Mouse (Mus musculus) embryonic stem cell, embryonic (primary cell): Measurements from ENCODE around the gene Snx6.
"Not testable (repeated sequence)": the region's sequence is repeated elsewhere in the genome, so short reads cannot be mapped to it uniquely, and the experiment has no call there.

Experiments used
- CTCF ChIA-PET, 4 experiments: fragments of 300-600 bp in 2 of 4; fragments of 350-600 bp in 2 of 4; sonication (Branson Sonifier 250); formaldehyde crosslinking; loops; one replicate each; lab custom pipeline; 2022; ENCODE audit warnings: inconsistent platforms in 2 of 4; lab: Charles Lee
- POLR2A ChIA-PET, 4 experiments: fragments of 300-600 bp in 2 of 4; fragments of 350-600 bp in 2 of 4; sonication (Branson Sonifier 250); formaldehyde crosslinking; loops; one replicate each; lab custom pipeline; 2022; ENCODE audit warnings: antibody characterized with exemption in 4 of 4, inconsistent platforms in 1 of 4; lab: Charles Lee

Snx6 gene

GRCm38 (mm10) chr12:54819181-54819935 lies 23.9 kb upstream of the Snx6 start:
- ChIA-PET CTCF (interaction anchor here in 2 of 4 experiments (1.3 to 1.4 kb wide), 2 partner anchors 11 to 12 kb away, joined by 3 to 4 read pairs; no protein-coding TSS in a partner anchor), POLR2A (interaction anchor here in 3 of 4 experiments (0.7 to 1.9 kb wide), 9 partner anchors 12 to 167 kb away, joined by 3 to 4 read pairs (median 3); partner anchors contain the start of genes Cfl2 (in 2 of the 3) and Gm20403 (in 1 of the 3))

- ChIA-PET CTCF (no interaction called here), POLR2A (no interaction called here)
Measured at GRCm38 (mm10) chr12:54810142-54810541, 14.6 kb upstream of the Snx6 start.

DNA sequence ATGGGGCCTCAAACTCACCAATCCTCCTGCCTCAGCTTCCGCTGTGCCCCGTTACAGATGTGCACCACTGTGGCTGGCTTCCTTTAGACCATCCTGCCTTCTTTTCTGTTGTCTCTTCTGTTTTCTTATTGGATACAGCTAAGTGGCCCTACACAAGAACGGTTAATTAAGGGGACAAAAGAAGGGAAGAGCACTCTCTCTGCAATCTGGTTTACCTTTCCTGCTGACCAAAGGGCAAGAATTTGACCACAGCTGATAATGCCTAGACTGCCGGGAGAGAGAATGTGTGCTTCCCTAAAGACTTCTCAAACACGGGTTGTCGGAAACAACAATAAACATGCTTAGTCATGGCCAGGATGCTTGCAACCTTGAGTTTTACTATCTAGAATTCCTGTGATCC lies 12.0 kb upstream of the Snx6 start:
- POLR2A ChIA-PET = interaction anchor here in 2 of 4 experiments (0.8 to 3.1 kb wide), 8 partner anchors 12 to 42 kb away, joined by 3 to 11 read pairs (median 3); partner anchors contain the start of gene Snx6 (in 1 of the 2)
- CTCF ChIA-PET = interaction anchor here in 1 of 4 experiments (0.6 kb wide), 1 partner anchor 156 kb away, joined by 3 read pairs; no protein-coding TSS in a partner anchor

GRCm38 (mm10) chr12:54806131-54806530 lies 10.6 kb upstream of the Snx6 start:
- POLR2A ChIA-PET = interaction anchor here in 2 of 4 experiments (0.6 to 3.1 kb wide), 2 partner anchors 11 to 236 kb away, joined by 3 to 11 read pairs; partner anchors contain the start of gene Snx6 (in 1 of the 2)
- CTCF ChIA-PET = interaction anchor here in 1 of 4 experiments (0.6 kb wide), 1 partner anchor 9 kb away, joined by 3 read pairs; no protein-coding TSS in a partner anchor

DNA sequence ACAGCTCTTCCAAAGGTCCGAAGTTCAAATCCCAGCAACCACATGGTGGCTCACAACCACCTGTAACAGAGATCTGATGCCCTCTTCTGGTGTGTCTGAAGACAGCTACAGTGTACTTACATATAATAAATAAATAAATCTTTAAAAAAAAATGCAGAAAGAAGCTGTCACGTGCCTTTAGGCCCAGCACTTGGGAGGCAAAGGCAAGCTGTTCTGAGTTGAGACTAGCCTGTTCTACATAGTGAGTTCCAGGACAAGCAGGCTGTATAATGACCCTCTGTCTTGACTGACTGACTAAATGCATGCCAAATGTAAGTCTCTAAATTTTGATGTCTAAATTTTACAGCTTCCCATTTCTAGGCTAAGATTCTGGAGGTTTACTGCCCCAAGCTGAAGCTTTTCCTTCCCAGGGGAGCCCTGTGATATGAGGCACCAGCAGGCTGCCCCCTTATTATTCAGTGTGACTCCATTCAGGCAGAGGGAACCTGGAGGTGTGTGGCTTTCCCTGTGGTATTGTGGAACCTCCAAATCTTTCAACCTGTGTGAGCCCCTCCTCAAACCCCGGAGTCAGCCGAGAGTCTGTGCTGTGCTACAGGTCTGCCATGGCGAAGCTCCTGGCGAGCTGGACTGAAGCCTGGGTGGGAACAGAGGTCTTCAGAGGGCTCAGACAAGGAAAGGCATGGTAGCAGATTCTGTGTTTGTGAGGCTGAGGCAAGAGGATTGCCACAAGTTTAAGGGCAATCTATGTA lies 9.9 kb upstream of the Snx6 start:
- POLR2A ChIA-PET = interaction anchor here in 3 of 4 experiments (0.6 to 3.1 kb wide), 7 partner anchors 10 to 236 kb away, joined by 3 to 11 read pairs (median 4); partner anchors contain the start of gene Snx6 (in 1 of the 3)
- CTCF ChIA-PET = interaction anchor here in 1 of 4 experiments (0.6 kb wide), 1 partner anchor 9 kb away, joined by 3 read pairs; no protein-coding TSS in a partner anchor

GRCm38 (mm10) chr12:54803531-54803930 lies 8.0 kb upstream of the Snx6 start:
- POLR2A ChIA-PET = interaction anchor here in 1 of 4 experiments (1.1 kb wide), 1 partner anchor 14 kb away, joined by 4 read pairs; no protein-coding TSS in a partner anchor
- CTCF ChIA-PET = interaction anchor here in 1 of 4 experiments (0.7 kb wide), 1 partner anchor 9 kb away, joined by 5 read pairs; no protein-coding TSS in a partner anchor

- ChIA-PET CTCF (interaction anchor here in 2 of 4 experiments (0.6 to 0.7 kb wide), 2 partner anchors 9 to 476 kb away, joined by 3 read pairs; no protein-coding TSS in a partner anchor), POLR2A (interaction anchor here in 3 of 4 experiments (0.6 to 1.9 kb wide), 4 partner anchors 11 to 207 kb away, joined by 3 to 11 read pairs (median 6); no protein-coding TSS in a partner anchor)
Measured at GRCm38 (mm10) chr12:54796516-54797195, 1.2 kb upstream of the Snx6 start.

DNA sequence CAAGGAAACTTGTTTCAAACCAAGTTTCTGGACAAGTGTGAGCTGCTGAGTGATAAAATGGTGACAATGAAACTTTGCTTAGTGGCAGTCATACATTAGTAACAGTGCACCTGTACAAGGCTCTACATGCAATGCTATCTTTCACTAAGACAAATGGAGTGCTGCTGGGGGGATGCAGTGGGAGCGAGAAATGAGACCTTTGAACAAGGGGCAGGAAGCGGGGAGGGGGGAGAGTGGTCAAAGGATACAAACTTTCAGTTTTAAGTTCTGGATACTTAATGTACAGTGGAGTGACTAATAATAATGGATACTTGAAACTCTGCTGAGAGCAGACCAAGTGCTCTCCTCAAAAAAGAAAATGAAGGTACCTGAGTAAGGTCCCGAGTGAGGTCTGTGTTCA lies 1.1 kb downstream of the Snx6 start:
- POLR2A ChIA-PET = interaction anchor here in 2 of 4 experiments (0.6 to 2.4 kb wide), 13 partner anchors 8 to 508 kb away, joined by 3 to 11 read pairs (median 3); partner anchors contain the start of genes Cfl2 (in 1 of the 2) and Ppp2r3c (in 1 of the 2)
- CTCF ChIA-PET = no interaction called here

GRCm38 (mm10) chr12:54791465-54791864 lies 4.0 kb downstream of the Snx6 start:
- ChIA-PET POLR2A (interaction anchor here in 1 of 4 experiments (2.5 kb wide), 1 partner anchor 28 kb away, joined by 12 read pairs; no protein-coding TSS in a partner anchor), CTCF (no interaction called here)

- ChIA-PET POLR2A (interaction anchor here (0.5 to 2.8 kb wide), 39 partner anchors 8 to 1127 kb away, joined by 3 to 12 read pairs (median 4); partner anchors contain the start of genes Cfl2 (in 1 of the 4) and Eapp (in 1 of the 4)), CTCF (interaction anchor here (0.6 to 1.3 kb wide), 6 partner anchors 9 to 41 kb away, joined by 3 to 6 read pairs (median 3); no protein-coding TSS in a partner anchor)
Measured at GRCm38 (mm10) chr12:54789346-54790143, 6.0 kb downstream of the Snx6 start.

DNA sequence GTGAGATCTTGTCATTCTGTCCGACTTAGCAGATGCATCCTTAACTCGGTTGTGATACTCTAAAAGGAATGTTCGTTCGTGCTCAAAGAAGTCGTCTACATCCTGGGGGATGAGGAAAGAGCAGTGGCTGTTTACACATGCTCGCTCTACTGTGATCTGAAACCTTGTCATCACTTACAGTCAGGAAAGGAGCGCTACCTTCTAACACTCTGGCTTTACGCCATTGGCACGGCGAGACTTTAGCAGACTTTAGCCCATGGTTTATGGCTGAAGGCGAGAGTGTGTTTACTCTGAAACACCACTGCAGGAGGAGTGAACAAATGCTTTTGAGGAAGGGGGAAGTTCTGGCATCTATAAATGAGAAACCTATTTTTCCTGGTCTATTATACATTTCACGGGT lies 31.9 kb downstream of the Snx6 start:
- POLR2A ChIA-PET = interaction anchor here in 2 of 4 experiments (0.6 to 3.2 kb wide), 2 partner anchors 26 to 67 kb away, joined by 3 to 12 read pairs; no protein-coding TSS in a partner anchor
- CTCF ChIA-PET = no interaction called here

DNA sequence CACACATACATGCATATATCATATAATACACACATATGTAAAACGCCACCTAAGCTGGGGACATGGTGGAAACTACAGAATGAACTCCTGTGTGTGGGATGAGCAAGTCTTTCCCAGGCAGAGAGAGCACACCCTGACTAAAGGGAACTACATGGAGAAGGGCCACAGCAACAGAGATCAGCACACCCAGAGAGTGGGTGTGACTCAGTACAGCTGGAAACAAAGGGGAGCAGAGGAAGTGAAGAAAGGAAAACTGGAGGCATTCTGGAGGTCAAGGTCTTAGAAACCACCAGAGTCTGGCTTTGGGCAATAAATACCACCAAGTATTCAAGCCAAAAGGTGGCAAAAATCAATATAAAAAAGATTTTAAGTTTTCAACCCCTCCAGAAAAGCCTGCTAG lies 34.8 kb downstream of the Snx6 start:
- ChIA-PET CTCF (no interaction called here), POLR2A (interaction anchor here in 2 of 4 experiments (0.7 kb wide), 2 partner anchors 11 to 102 kb away, joined by 3 read pairs; no protein-coding TSS in a partner anchor)

DNA sequence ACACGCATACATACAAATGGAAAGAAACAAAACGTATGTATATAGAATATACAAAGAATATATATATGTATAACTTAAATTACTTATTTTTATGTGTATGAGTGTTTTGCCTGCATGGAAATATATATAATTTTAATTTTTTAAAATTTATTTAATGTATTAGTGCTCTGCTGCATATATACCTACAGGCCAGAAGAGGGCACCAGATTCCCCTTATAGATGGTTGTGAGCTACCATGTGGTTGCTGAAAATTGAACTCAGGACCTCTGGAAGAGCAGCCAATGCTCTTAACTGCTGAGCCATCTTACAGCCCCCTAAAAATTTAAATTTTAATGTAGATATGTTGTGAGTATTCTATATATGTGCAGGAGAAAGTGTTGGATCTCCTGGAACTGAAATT lies 36.7 kb downstream of the Snx6 start:
- POLR2A ChIA-PET = interaction anchor here in 3 of 4 experiments (0.6 to 2.4 kb wide), 7 partner anchors 10 to 179 kb away, joined by 3 to 8 read pairs (median 3); no protein-coding TSS in a partner anchor

DNA sequence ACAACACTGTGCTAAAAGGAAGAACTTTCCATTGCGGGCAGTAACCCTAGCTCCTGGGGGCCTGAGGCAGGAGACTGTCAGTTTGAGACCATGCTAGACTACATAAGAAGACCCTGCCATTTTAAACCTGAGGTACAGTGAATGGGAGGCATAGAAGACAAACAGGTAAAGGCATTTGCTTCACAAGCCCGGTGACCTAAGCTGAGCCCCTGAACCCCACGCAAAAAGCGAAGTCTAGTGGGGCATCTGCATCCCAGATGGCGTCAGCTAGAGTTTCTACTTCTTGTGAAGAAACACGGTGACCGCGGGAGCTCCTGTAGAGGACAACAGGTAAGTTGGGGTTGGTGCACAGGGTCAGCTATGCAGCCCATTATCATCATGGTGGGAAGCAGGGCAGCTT lies 46.9 kb downstream of the Snx6 start:
- ChIA-PET CTCF (interaction anchor here in 3 of 4 experiments (0.7 to 1.9 kb wide), 5 partner anchors 8 to 140 kb away, joined by 3 to 6 read pairs (median 5); no protein-coding TSS in a partner anchor), POLR2A (interaction anchor here in 3 of 4 experiments (0.7 to 2.1 kb wide), 6 partner anchors 10 to 236 kb away, joined by 3 to 10 read pairs (median 5); partner anchors contain the start of gene Eapp (in 1 of the 3))

More for the DNA sequence above, 36.7 kb downstream of the Snx6 start:
- CTCF ChIA-PET = interaction anchor here (0.6 to 1.5 kb wide), 13 partner anchors 10 to 636 kb away, joined by 3 to 6 read pairs (median 4); no protein-coding TSS in a partner anchor

GRCm38 (mm10) chr12:54738661-54739243 lies 56.8 kb downstream of the Snx6 start:
- POLR2A ChIA-PET, CTCF ChIA-PET: not testable (repeated sequence)
